Mouse (Mus musculus) liver, postnatal 0 days (tissue): ENCODE measurements around the gene Zfp385c. TPM values are rescaled to one million over a fixed set of nuclear protein-coding genes. Genes with fewer than 3 reads are reported as not detected.
A peak's percentile ranks its signal among the peaks of the same experiment; 100 is the strongest.

Experiments
- ATAC-seq: fragments of 200-750 bp; cut with Nextera tagmentation; 2 replicates; pipeline ENCODE4 v1.8.0; 2017; ENCODE audit warnings: mild to moderate bottlenecking, moderate library complexity
- DNase-seq: peaks from one replicate; pipeline ENCODE4 v3.0.0-alpha.2; 2016
- H3K27ac ChIP-seq: fragments of 300-500 bp; sonication (generic); 2 replicates; pipeline ENCODE4 v1.5.1; 2014; ENCODE audit warnings: antibody characterized with exemption, moderate library complexity, mild to moderate bottlenecking, low read depth
- H3K27me3 ChIP-seq: fragments of 300-500 bp; sonication (generic); 2 replicates; pipeline ENCODE4 v1.6.1; 2014; ENCODE audit warnings: low read length, control low read depth, mixed read lengths; ENCODE audit not compliant: insufficient read depth
- H3K36me3 ChIP-seq: fragments of 300-500 bp; sonication (generic); replicated peaks from 2 replicates; pipeline ENCODE4 v1.6.1; 2014; ENCODE audit warnings: mild to moderate bottlenecking, control low read depth, low read length, moderate library complexity, mixed read lengths; ENCODE audit not compliant: insufficient read depth
- H3K4me1 ChIP-seq: fragments of 300-500 bp; sonication (generic); 2 replicates; pipeline ENCODE4 v1.6.1; 2014; ENCODE audit warnings: antibody characterized with exemption, mild to moderate bottlenecking, control low read depth; ENCODE audit not compliant: insufficient read depth
- H3K4me2 ChIP-seq: fragments of 300-500 bp; sonication (generic); 2 replicates; pipeline ENCODE4 v1.6.1; 2014; ENCODE audit warnings: low read depth, mild to moderate bottlenecking, low read length, moderate library complexity, mixed read lengths
- H3K4me3 ChIP-seq: fragments of 300-500 bp; sonication (generic); 2 replicates; pipeline ENCODE4 v1.5.1; 2014; ENCODE audit warnings: low read depth, low read length
- H3K9ac ChIP-seq: fragments of 300-500 bp; sonication (generic); replicated peaks from 2 replicates; pipeline ENCODE4 v1.6.1; 2014; ENCODE audit warnings: mild to moderate bottlenecking, moderate library complexity
- H3K9me3 ChIP-seq: fragments of 300-500 bp; sonication (generic); 2 replicates; pipeline ENCODE4 v1.6.1; 2016; ENCODE audit warnings: mild to moderate bottlenecking, control low read depth, low read length, mixed read lengths
- CTCF ChIP-seq: sonication (generic); IDR thresholded peaks from 2 replicates; pipeline ENCODE4 v1.5.1; 2016; ENCODE audit warnings: antibody characterized with exemption, low read depth
- EP300 ChIP-seq: IDR thresholded peaks from 2 replicates; pipeline ENCODE4 v1.6.1; 2016; ENCODE audit warnings: antibody characterized with exemption, low read depth, mild to moderate bottlenecking
- WGBS: fragments of 180-500 bp; shearing (Covaris S2); extraction: QIAGEN DNeasy Blood & Tissue Kit; methylation state at CpG from one replicate; pipeline ENCODE4 v1.1.7; 2014; ENCODE audit not compliant: insufficient replicate concordance; 5-methylcytosine and 5-hydroxymethylcytosine counted together
- polyA plus RNA-seq: library from polyadenylated mRNA; unstranded; fragments of >200 nt; fragmentation: Nextera tagmentation; extraction: Ambion mirVana; gene quantifications from 2 replicates; pipeline ENCODE4 v1.2.1, GENCODE M21; 2015

Gene Zfp385c
- polyA plus RNA-seq, result not detected in 2 replicates

DNA sequence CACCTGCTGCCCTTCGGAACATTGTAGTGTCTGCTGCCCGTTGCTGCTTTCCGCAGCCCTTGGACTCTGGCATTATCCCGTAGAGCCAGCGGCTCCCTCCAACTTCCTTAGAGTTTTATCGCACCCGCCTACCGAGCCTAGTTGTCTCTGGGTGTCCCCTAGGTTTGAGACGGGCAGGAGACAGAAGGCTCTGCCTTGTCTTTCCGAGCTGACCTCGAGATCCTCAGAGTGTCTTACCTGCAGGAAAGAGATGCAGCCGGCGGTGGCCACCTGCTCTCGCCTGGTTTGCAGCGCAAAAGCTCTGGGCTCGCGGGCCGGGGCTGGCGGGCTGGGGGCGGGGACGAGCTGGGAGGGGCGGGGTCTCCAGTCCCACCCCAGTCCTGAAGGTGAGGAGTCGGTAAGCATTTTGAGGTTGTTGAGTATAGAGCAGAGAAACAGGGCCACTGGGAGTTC lies at the start of gene Zfp385c:
Zfp385c (minus strand) TSS at position 292 of the 453 bp plus-strand sequence.
- H3K27ac ChIP-seq, result no peak within 1 kb of the TSS
- WGBS, result 1% methylated on average over 23 of the region's 23 CpGs
- H3K4me2 ChIP-seq, result peak within 1 kb of the TSS; percentile 67
- no peaks in the 10 kb centered on the region for H3K9me3 ChIP-seq
- TF ChIP-seq EP300 (no peak), CTCF (no peak)
- peaks cover 8% of the 10 kb centered on the region for H3K4me1 ChIP-seq
- H3K27me3 ChIP-seq, result peaks cover 5% of the 10 kb centered on the region; the same call in 1 of the 2 replicates
- peak within 1 kb of the TSS; percentile 32 for H3K4me3 ChIP-seq
- H3K36me3 ChIP-seq, result no peaks in the 10 kb centered on the region; the same call in 1 of the 2 replicates
- no peak within 1 kb of the TSS for H3K9ac ChIP-seq
- ATAC-seq (no peak), DNase-seq (no peak)

DNA sequence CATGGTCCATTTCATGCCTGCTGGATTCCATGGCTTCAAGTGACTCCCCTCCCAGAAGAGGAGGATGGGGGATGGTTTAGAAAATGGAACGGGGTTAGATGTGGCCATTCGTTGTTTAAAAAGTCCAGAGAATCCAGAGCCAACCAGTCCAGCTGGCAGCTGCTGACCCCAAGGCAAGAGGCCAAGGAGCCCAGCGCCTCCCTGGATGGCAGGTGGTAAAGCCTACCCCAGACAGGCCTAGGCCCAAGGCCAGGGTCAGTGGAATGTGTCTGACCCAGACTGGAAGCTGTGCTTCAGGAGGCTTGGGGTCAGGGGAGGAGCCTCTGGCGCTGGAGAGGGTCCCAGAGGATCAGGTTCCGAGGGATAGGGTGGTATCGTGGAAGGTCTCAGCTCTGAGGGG lies 49.1 kb upstream of the Zfp385c start:
- Histone ChIP-seq H3K4me3 (no peak overlapping the region), H3K4me2 (no peak overlapping the region), H3K9me3 (no peaks in the 10 kb centered on the region), H3K27ac (no peak overlapping the region), H3K4me1 (peaks cover 17% of the 10 kb centered on the region), H3K9ac (no peak overlapping the region), H3K27me3 (no peaks in the 10 kb centered on the region), H3K36me3 (no peaks in the 10 kb centered on the region)
- ATAC-seq (no peak), DNase-seq (no peak)
- WGBS, result 81% methylated on average over 6 of the region's 6 CpGs
- TF ChIP-seq CTCF, result no peak
- no peak for TF ChIP-seq EP300

DNA sequence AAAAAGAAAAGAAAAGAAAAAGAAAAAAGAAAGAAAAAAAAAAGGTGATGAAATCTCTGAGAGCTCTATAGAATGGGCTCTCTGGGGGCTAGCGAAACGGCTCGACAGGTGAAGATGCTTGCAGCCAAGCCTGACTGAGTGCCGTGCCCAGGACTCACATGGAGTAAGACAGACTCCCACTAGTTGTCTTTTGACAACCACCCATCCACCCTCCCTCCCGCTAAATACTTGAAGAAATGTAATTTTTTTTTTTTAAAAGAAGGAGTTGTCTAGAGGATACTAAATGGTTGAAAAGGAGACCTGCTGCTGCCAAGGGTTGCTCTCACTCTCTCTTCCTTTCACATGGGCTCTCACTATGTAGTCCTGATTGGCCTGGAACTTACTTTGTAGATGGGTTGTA lies 46.5 kb upstream of the Zfp385c start:
- 21% methylated on average over 5 of the region's 5 CpGs for WGBS
- Histone ChIP-seq H3K4me2 (peak overlapping the region; percentile 88), H3K36me3 (peaks cover 5% of the 10 kb centered on the region; the same call in 1 of the 2 replicates), H3K4me3 (peak overlapping the region; percentile 100), H3K4me1 (peaks cover 33% of the 10 kb centered on the region), H3K9ac (peak overlapping the region; percentile 69), H3K27me3 (no peaks in the 10 kb centered on the region), H3K27ac (peak overlapping the region; percentile 79), H3K9me3 (no peaks in the 10 kb centered on the region)
- TF ChIP-seq CTCF, result no peak
- TF ChIP-seq EP300, result no peak
- DNase-seq (no peak), ATAC-seq (no peak)

DNA sequence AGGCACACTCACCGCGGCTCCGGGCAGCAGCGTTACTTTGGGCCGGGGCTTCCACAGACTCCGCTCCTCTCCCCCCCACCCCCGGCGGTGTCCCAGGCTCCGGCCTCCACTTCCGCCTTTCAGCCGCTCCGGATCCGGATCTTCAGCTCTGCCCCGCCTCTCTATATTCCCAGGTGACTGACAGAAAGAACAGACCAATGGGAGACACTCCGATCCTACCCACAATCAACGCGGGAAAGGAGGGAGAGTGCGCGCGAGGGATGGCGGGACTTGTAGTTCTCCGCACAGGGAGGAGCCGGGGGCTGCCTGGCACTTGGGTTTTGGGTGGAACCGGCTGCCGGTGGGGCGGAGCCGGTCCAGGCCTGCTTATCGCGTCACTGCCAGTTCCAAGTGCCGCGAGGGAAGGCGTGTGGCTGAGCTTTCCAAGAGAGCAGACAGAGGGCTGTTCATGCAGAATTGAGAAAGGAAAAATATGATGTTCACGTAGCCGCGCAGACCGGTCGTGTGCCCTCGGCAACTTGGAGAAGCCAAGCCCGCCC lies 45.9 kb upstream of the Zfp385c start, which contains the start of gene Rab5c:
Rab5c (minus strand) TSS at position 150 of the 539 bp plus-strand sequence.
- Histone ChIP-seq H3K4me3 (peak within 1 kb of the TSS; percentile 100), H3K4me2 (peak within 1 kb of the TSS; percentile 88), H3K27ac (peak within 1 kb of the TSS; percentile 97), H3K9ac (peak within 1 kb of the TSS; percentile 100), H3K27me3 (no peaks in the 10 kb centered on the region), H3K36me3 (peaks cover 6% of the 10 kb centered on the region; the same call in 1 of the 2 replicates), H3K4me1 (peaks cover 33% of the 10 kb centered on the region), H3K9me3 (no peaks in the 10 kb centered on the region)
- ATAC-seq, result peak; percentile 99
- DNase-seq, result peak; percentile 99
- TF ChIP-seq CTCF, result 0 out of 2 replicates have a peak, but pooled peaks have one; percentile 12
- peak; percentile 54; the same call in 1 of the 2 replicates for TF ChIP-seq EP300
- under 1% methylated on average over 39 of the region's 39 CpGs for WGBS

DNA sequence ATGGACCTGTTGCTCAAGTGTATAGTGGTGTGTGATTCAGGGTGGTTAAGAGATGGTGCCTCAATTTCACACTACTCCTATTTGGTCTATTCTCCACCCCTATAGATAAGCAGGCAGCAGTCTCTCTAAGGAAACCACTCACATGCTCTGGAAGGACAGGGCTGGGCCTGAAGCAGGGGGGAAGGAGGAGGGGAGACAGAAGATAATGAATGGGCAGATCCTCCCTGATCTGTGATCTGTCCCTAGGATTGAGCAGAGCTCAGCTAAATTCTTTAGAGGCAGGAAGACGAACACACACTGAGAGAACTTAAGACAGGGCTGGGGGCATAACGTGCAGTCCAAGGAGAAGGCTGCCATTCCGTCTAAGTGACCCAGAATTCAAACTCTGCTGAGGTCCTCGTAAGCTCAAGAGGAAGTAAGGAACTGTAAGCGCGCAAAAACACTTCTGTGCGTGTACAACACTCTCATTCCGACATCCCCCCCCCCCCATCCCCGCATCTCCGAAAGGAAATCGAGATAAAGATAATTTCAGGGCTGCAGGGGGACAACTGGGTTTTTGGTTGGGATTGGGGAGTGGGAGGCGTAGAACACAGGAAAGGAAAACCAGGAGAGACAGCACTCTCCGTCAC lies 45.0 kb upstream of the Zfp385c start:
- no peaks in the 10 kb centered on the region for H3K9me3 ChIP-seq
- H3K36me3 ChIP-seq, result peaks cover 13% of the 10 kb centered on the region; the same call in 1 of the 2 replicates
- peak overlapping the region; percentile 82 for H3K4me2 ChIP-seq
- H3K27ac ChIP-seq, result peak overlapping the region; percentile 97
- DNase-seq (peak; percentile 45), ATAC-seq (peak; percentile 5; the same call in 1 of the 2 replicates)
- WGBS, result under 1% methylated on average over 13 of the region's 13 CpGs
- H3K4me1 ChIP-seq, result peaks cover 33% of the 10 kb centered on the region
- H3K27me3 ChIP-seq, result no peaks in the 10 kb centered on the region
- no peak for TF ChIP-seq EP300
- no peak for TF ChIP-seq CTCF
- peak overlapping the region; percentile 100 for H3K4me3 ChIP-seq
- peak overlapping the region; percentile 100 for H3K9ac ChIP-seq

DNA sequence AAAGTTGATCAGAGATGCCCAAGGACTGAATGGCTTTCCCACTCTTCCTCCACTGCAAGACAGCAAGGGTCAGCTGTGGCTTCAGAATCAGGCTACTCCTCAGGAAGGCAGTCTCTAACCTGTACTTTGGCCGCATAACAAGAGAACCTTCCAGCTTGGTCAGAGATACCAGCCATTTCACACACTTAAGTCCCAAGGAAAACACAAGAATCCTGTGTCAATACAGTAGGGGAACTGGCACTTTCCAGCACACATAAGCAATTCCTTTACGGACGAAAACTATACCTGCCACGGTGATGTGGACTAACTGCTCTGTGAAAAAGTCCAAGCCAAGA lies 44.5 kb upstream of the Zfp385c start:
- H3K9me3 ChIP-seq, result no peaks in the 10 kb centered on the region
- peaks cover 15% of the 10 kb centered on the region; the same call in 1 of the 2 replicates for H3K36me3 ChIP-seq
- DNase-seq (no peak), ATAC-seq (no peak)
- no peaks in the 10 kb centered on the region for H3K27me3 ChIP-seq
- TF ChIP-seq CTCF (no peak), EP300 (no peak)
- H3K4me2 ChIP-seq, result peak overlapping the region; percentile 82
- H3K9ac ChIP-seq, result peak overlapping the region; percentile 100
- WGBS, result 39% methylated on average over 4 of the region's 4 CpGs
- peak overlapping the region; percentile 100 for H3K4me3 ChIP-seq
- H3K27ac ChIP-seq, result peak overlapping the region; percentile 97
- H3K4me1 ChIP-seq, result peaks cover 35% of the 10 kb centered on the region
